Mouse (Mus musculus) hindbrain, postnatal 0 days (tissue): ENCODE measurements at regions not wholly inside any gene's neighbourhood (a gene's known extent, or its start where the extent isn't known, plus 50 kb on each side); places are given as distances from the start of the nearest gene placed in this dataset.
A peak's percentile ranks its signal among the peaks of the same experiment; 100 is the strongest.

Source experiments
- ATAC-seq: fragments of 200-750 bp; cut with Nextera tagmentation; 2 replicates; pipeline ENCODE4 v1.8.0; 2017; ENCODE audit warnings: mild to moderate bottlenecking, moderate TSS enrichment, moderate library complexity
- DNase-seq: peaks from one replicate; pipeline ENCODE4 v3.0.0-alpha.2; 2015; ENCODE audit warnings: low spot score
- H3K27ac ChIP-seq: fragments of 300-500 bp; sonication (generic); 2 replicates; pipeline ENCODE4 v1.5.1; 2014; ENCODE audit warnings: mild to moderate bottlenecking
- H3K27me3 ChIP-seq: fragments of 300-500 bp; sonication (generic); 2 replicates; pipeline ENCODE4 v1.6.1; 2014; ENCODE audit warnings: low read length, mixed read lengths; ENCODE audit not compliant: insufficient read depth
- H3K36me3 ChIP-seq: fragments of 300-500 bp; sonication (generic); 2 replicates; pipeline ENCODE4 v1.6.1; 2014; ENCODE audit warnings: low read length, mixed read lengths; ENCODE audit not compliant: insufficient read depth
- H3K4me1 ChIP-seq: fragments of 300-500 bp; sonication (generic); 2 replicates; pipeline ENCODE4 v1.6.1; 2014; ENCODE audit warnings: antibody characterized with exemption, low read length, mixed read lengths; ENCODE audit not compliant: insufficient read depth
- H3K4me2 ChIP-seq: fragments of 300-500 bp; sonication (generic); 2 replicates; pipeline ENCODE4 v1.6.1; 2014; ENCODE audit warnings: low read depth, mild to moderate bottlenecking, low read length, moderate library complexity, mixed read lengths
- H3K4me3 ChIP-seq: fragments of 300-500 bp; sonication (generic); 2 replicates; pipeline ENCODE4 v1.5.1; 2014; ENCODE audit warnings: low read length
- H3K9ac ChIP-seq: fragments of 300-500 bp; sonication (generic); replicated peaks from 2 replicates; pipeline ENCODE4 v1.6.1; 2014; ENCODE audit warnings: mild to moderate bottlenecking, low read length, moderate library complexity, mixed read lengths
- H3K9me3 ChIP-seq: fragments of 300-500 bp; sonication (generic); 2 replicates; pipeline ENCODE4 v1.6.1; 2016; ENCODE audit warnings: low read length, mixed read lengths
- CTCF ChIP-seq: IDR thresholded peaks from 2 replicates; pipeline ENCODE4 v1.5.1; 2016; ENCODE audit warnings: antibody characterized with exemption, control low read depth, low read depth
- WGBS: fragments of 180-500 bp; shearing (Covaris S2); extraction: QIAGEN DNeasy Blood & Tissue Kit; methylation state at CpG from one replicate; pipeline ENCODE4 v1.1.7; 2014; 5-methylcytosine and 5-hydroxymethylcytosine counted together

DNA sequence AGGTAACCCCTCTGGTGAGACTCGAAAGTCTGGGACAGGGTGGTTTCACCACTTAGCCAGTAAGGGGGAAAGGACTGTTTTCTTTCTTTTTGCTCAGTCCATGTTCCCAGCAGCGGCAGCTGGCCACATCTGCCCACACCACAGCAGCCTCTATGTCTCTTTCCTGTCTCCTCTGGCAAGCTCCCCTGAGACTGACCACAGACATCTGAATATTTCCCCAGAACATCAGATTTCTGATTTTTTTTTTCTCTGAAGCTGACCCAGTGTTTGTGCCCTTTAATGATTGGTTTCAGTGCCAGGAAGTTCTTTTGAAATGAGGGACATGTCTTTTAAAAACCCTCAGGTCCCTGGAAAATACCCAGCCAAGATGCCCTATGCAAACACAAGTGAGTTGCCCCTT, 101.7 kb upstream of the Syt6 start:
- H3K4me3 ChIP-seq = no peak overlapping the region
- DNase-seq (no peak), ATAC-seq (no peak)
- no peak overlapping the region for H3K4me2 ChIP-seq
- no peaks in the 10 kb centered on the region for H3K36me3 ChIP-seq
- TF ChIP-seq CTCF = no peak
- no peaks in the 10 kb centered on the region for H3K27me3 ChIP-seq
- H3K4me1 ChIP-seq = no peaks in the 10 kb centered on the region
- H3K9me3 ChIP-seq = no peaks in the 10 kb centered on the region
- H3K9ac ChIP-seq = no peak overlapping the region
- 84% methylated on average over 2 of the region's 2 CpGs for WGBS
- no peak overlapping the region for H3K27ac ChIP-seq

DNA sequence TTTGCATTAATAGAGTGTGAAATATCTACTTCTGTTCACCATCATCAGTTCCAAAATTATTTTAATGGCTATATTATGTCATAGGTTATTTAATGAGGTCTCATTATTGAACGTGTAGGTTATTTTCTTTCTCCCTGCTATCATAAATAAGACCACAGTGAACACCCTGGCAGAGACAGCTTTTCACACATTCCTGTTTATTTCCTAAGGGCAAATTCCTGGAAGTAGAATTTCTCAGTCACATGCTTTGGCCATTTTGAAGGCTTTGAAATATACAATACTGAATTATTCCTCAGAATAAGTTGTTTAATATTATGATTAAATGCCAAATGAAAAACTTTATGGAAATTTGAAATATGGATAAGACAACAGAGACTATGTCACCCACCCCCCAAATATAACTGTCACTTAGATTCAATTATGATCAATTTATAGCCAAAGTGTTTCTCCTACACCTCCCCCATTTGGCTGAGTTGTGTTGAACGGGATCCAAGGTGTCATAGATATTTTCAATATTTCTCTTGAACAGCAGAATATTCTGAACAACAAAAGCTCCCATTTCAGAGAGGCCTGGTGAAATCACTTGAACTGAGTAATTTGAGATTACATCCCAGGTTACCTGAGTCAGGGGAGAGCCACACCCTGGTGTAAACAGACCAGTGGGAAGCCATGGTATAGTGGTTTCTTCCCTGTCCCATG, 95.0 kb upstream of the Syt6 start:
- Histone ChIP-seq H3K27ac (no peak overlapping the region), H3K36me3 (no peaks in the 10 kb centered on the region), H3K4me2 (no peak overlapping the region), H3K27me3 (no peaks in the 10 kb centered on the region), H3K4me3 (no peak overlapping the region), H3K9ac (no peak overlapping the region), H3K4me1 (no peaks in the 10 kb centered on the region), H3K9me3 (no peaks in the 10 kb centered on the region)
- ATAC-seq = no peak
- DNase-seq = no peak
- no peak for TF ChIP-seq CTCF
- WGBS = 82% methylated on average over 2 of the region's 2 CpGs

DNA sequence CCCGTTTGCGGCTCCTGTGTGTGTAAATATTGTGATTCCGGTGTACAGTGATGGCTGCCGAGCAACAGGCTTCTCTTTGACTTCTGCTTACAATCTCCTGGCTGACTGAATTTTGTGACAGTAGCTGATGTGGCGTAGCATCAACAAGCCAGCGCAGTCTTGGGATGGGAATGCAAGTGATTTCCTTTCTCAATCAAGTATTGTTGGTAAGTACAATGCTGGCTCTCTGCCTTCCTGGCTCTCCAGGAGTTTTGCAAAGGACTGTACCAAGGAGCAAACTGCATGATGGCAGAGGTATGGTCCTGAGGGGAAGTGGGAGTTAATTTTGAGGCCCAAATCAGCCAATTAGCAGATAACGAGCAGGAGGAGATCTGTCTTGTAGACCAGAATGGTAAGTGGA, 94.4 kb upstream of the Syt6 start:
- DNase-seq = no peak
- Histone ChIP-seq H3K4me1 (no peaks in the 10 kb centered on the region), H3K4me2 (no peak overlapping the region), H3K4me3 (no peak overlapping the region), H3K27ac (no peak overlapping the region), H3K27me3 (no peaks in the 10 kb centered on the region), H3K36me3 (no peaks in the 10 kb centered on the region), H3K9me3 (no peaks in the 10 kb centered on the region), H3K9ac (no peak overlapping the region)
- no peak for ATAC-seq
- TF ChIP-seq CTCF = no peak
- 80% methylated on average over 7 of the region's 7 CpGs for WGBS

DNA sequence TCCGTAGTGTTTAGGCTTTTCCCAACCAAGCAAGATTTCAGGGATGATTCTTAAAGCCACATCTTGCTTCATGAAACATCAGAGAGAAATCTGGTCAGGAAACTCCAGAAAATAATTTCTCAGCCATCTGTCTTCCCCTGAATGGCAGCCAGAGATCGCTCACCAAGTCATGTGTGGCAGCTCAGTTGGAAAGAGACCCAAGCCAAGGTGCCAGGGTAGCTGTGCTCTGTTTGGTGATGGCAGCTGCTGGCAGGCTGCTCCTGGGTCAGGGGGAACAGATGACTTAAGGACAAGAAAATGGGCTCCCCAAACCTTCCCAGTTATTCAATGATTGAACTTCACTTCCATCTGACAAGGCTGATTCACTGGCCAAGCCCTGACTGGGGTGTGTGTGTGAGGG, 91.7 kb upstream of the Syt6 start:
- no peaks in the 10 kb centered on the region for H3K9me3 ChIP-seq
- no peaks in the 10 kb centered on the region for H3K4me1 ChIP-seq
- H3K27me3 ChIP-seq = no peaks in the 10 kb centered on the region
- no peak overlapping the region for H3K4me2 ChIP-seq
- no peaks in the 10 kb centered on the region for H3K36me3 ChIP-seq
- no peak overlapping the region for H3K4me3 ChIP-seq
- peak; percentile 57 for DNase-seq
- 79% methylated on average over 2 of the region's 2 CpGs for WGBS
- no peak overlapping the region for H3K27ac ChIP-seq
- no peak; the same call in none of the 2 replicates for ATAC-seq
- no peak for TF ChIP-seq CTCF
- no peak overlapping the region for H3K9ac ChIP-seq

DNA sequence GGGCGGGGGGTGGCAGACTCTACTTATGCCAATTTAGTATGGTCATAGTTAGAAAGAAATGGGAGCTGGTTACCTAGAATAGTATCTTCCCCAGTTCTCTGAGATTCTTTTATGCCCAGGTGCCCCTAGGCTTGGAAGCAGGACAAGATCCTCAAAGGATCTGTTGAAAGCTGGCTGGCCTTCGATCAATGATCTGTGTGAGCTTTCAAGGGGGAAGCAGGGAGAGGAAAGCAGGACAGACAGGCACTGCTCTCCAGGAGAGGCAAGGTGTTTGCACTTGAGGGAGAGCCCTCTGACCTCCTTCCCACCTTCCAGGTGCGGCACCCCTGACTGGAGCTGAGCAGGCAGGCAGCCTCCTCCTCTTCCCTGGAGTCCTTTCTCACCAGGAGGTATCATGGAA, 91.3 kb upstream of the Syt6 start:
- DNase-seq (no peak), ATAC-seq (no peak)
- Histone ChIP-seq H3K9me3 (no peaks in the 10 kb centered on the region), H3K27me3 (no peaks in the 10 kb centered on the region), H3K4me2 (no peak overlapping the region), H3K4me1 (no peaks in the 10 kb centered on the region), H3K4me3 (no peak overlapping the region), H3K36me3 (no peaks in the 10 kb centered on the region), H3K27ac (no peak overlapping the region), H3K9ac (no peak overlapping the region)
- 68% methylated on average over 3 of the region's 3 CpGs for WGBS
- TF ChIP-seq CTCF = no peak

DNA sequence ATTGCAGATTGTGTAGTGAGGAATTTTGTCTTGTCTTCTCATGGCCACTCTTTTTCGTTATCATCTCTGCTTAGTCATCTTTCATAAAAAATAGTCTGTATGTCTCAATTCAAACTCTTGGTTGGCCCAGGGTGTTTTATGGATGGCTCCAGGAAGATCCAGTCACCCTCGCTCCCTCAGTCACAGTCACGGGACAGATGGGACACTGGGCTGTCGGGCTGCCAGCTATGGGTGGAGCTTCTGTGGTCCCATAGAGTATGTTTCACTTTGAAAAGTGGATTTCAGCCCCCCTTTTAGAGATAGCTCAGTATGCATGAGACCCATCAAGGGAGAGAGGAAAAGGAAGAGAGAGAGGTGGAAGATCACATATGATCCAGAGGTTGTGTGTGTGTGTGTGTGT, 85.2 kb upstream of the Syt6 start:
- Histone ChIP-seq H3K4me2 (no peak overlapping the region), H3K27ac (no peak overlapping the region), H3K9ac (no peak overlapping the region), H3K4me3 (no peak overlapping the region), H3K9me3 (no peaks in the 10 kb centered on the region), H3K4me1 (no peaks in the 10 kb centered on the region), H3K27me3 (no peaks in the 10 kb centered on the region), H3K36me3 (no peaks in the 10 kb centered on the region)
- WGBS = 77% methylated on average over 4 of the region's 4 CpGs
- DNase-seq (no peak), ATAC-seq (no peak)
- no peak for TF ChIP-seq CTCF

DNA sequence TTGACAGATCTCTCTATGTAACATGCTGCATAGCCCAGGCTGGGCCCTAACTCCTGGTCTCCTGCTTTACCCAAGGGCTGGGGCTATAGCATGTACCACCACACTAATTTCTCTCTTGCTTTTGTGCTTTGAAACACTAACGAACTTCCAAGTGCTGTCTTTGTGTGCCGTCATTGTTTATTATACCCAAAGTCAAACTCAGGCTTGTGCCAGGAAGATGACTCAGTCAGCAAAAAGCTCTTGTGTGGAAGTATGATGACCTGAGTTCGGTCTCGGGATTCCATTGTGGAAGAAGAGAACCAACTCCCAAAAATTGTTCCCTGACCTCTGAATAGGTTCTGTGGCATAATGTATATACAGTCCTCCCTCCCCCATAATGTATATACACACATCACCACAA, 84.1 kb upstream of the Syt6 start:
- DNase-seq (no peak), ATAC-seq (no peak)
- Histone ChIP-seq H3K27me3 (no peaks in the 10 kb centered on the region), H3K9me3 (no peaks in the 10 kb centered on the region), H3K4me1 (no peaks in the 10 kb centered on the region), H3K9ac (no peak overlapping the region), H3K4me2 (no peak overlapping the region), H3K36me3 (no peaks in the 10 kb centered on the region), H3K27ac (no peak overlapping the region), H3K4me3 (no peak overlapping the region)
- TF ChIP-seq CTCF = no peak
- WGBS = 83% methylated on average over 4 of the region's 4 CpGs
